10 mouse cellular contexts compared by ENCODE assay signal in the genomic region with DNA sequence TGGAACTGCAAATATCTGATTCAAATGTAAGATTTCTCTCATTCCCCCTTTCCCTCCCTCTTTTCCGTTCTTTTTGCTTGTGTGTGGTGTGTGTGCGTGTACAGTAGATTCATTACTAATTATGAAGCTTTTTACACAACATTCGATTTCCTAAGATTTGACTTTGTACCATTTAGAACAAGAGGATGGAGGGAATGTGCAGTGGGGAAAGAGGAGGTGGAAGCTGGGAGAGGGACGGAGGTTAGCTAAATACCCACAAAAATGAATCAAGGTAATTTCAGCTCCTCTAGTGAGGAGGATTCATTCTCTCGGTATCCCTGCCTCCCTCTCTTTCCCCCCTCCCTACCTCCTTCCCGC. TPM values are rescaled to one million over a fixed set of nuclear protein-coding genes. Genes with fewer than 3 reads are reported as not detected.
DNase-seq lines count a peak whose midpoint lies in the region; ATAC-seq and TF ChIP-seq lines count a peak whose summit lies in the region.
"Had no signal": no experiment of that assay in that cellular context is flagged by ENCODE, and none has a peak within 500 bp of the region (broad histone marks: within the 10 kb centered on the region; RNA-seq: fewer than 3 reads in every experiment).

No protein-coding gene starts in this region.

- H3K4me3 ChIP-seq in intestine, embryonic 15.5 days (replicated peaks): no peak overlapping the region
- H3K4me3 ChIP-seq in intestine, embryonic 16.5 days (ENCODE audit: low read length): no peak overlapping the region
- peak overlapping the region; percentile 66 for H3K4me3 ChIP-seq in forebrain, embryonic 15.5 days
- peak overlapping the region; percentile 74 for H3K4me3 ChIP-seq in midbrain, embryonic 13.5 days (replicated peaks)

- H3K9me3 ChIP-seq in intestine, embryonic 15.5 days: no peaks in the 10 kb centered on the region
- no peaks in the 10 kb centered on the region for H3K9me3 ChIP-seq in intestine, embryonic 16.5 days (ENCODE audit: control insufficient read depth, low read length)
- no peaks in the 10 kb centered on the region for H3K9me3 ChIP-seq in forebrain, embryonic 15.5 days
- H3K9me3 ChIP-seq in midbrain, embryonic 13.5 days: no peaks in the 10 kb centered on the region
- H3K9me3 ChIP-seq: liver, embryonic 12.5 days had no signal

- no peak overlapping the region for H3K27ac ChIP-seq in intestine, embryonic 15.5 days
- no peak overlapping the region for H3K27ac ChIP-seq in intestine, embryonic 16.5 days (ENCODE audit: low read length)
- H3K27ac ChIP-seq in forebrain, embryonic 15.5 days (replicated peaks): no peak overlapping the region
- peak overlapping the region; percentile 97; the same call in 1 of the 2 replicates for H3K27ac ChIP-seq in midbrain, embryonic 13.5 days
- H3K27ac ChIP-seq: kidney, postnatal 0 days; liver, embryonic 12.5 days had no signal

- peak overlapping the region; percentile 90; the same call in 1 of the 2 replicates for H3K4me2 ChIP-seq in intestine, embryonic 15.5 days (replicated peaks)
- H3K4me2 ChIP-seq in intestine, embryonic 16.5 days (ENCODE audit: low read depth, low read length): no peak overlapping the region
- H3K4me2 ChIP-seq in forebrain, embryonic 15.5 days (replicated peaks): peak overlapping the region; percentile 90
- peak overlapping the region; percentile 95 for H3K4me2 ChIP-seq in midbrain, embryonic 13.5 days (replicated peaks)

- peaks cover 24% of the 10 kb centered on the region for H3K4me1 ChIP-seq in intestine, embryonic 15.5 days (replicated peaks)
- peaks cover 12% of the 10 kb centered on the region for H3K4me1 ChIP-seq in intestine, embryonic 16.5 days (ENCODE audit: control insufficient read depth, insufficient read depth, low read length)
- peaks cover 47% of the 10 kb centered on the region for H3K4me1 ChIP-seq in forebrain, embryonic 15.5 days
- peaks cover 37% of the 10 kb centered on the region for H3K4me1 ChIP-seq in midbrain, embryonic 13.5 days (replicated peaks)

- no peak for ATAC-seq in intestine, embryonic 15.5 days
- ATAC-seq in intestine, embryonic 16.5 days: no peak
- ATAC-seq in forebrain, embryonic 15.5 days (replicated peaks): no peak
- no peak for ATAC-seq in midbrain, embryonic 13.5 days

- peaks cover 55% of the 10 kb centered on the region for H3K27me3 ChIP-seq in intestine, embryonic 15.5 days (replicated peaks)
- H3K27me3 ChIP-seq in intestine, embryonic 16.5 days (replicated peaks; ENCODE audit: control insufficient read depth, insufficient read depth, low read length): peaks cover 55% of the 10 kb centered on the region
- H3K27me3 ChIP-seq in forebrain, embryonic 15.5 days: peaks cover 59% of the 10 kb centered on the region
- H3K27me3 ChIP-seq in midbrain, embryonic 13.5 days: peaks cover 37% of the 10 kb centered on the region

- TF ChIP-seq POLR2A in brain, embryonic 14.5 days (IDR thresholded peaks at IDR 0.05; ENCODE audit: borderline replicate concordance, extremely low read depth, insufficient read depth, insufficient read length, poor library complexity, severe bottlenecking): no peak

- no peak for TF ChIP-seq CTCF in brain, embryonic 14.5 days (IDR thresholded peaks at IDR 0.05; ENCODE audit: borderline replicate concordance, extremely low read depth, insufficient read depth, insufficient read length)

- no peak overlapping the region for H3K9ac ChIP-seq in intestine, embryonic 15.5 days
- H3K9ac ChIP-seq in intestine, embryonic 16.5 days (ENCODE audit: low read depth, low read length): no peak overlapping the region
- H3K9ac ChIP-seq in forebrain, embryonic 15.5 days (replicated peaks): peak overlapping the region; percentile 69; the same call in 1 of the 2 replicates
- H3K9ac ChIP-seq in midbrain, embryonic 13.5 days (replicated peaks): peak overlapping the region; percentile 89
- H3K9ac ChIP-seq: liver, embryonic 12.5 days had no signal

- DNase-seq in brain, embryonic 14.5 days (ENCODE audit: low read depth): peak; percentile 59
- DNase-seq in spleen, postnatal 14 days (ENCODE audit: low spot score in 2 of 2): no peak
- no peak for DNase-seq in spleen, adult 12 weeks (ENCODE audit: low spot score)
- no peak for DNase-seq in spleen, adult 18-20 months

- H3K36me3 ChIP-seq in intestine, embryonic 15.5 days: no peaks in the 10 kb centered on the region
- H3K36me3 ChIP-seq in intestine, embryonic 16.5 days (ENCODE audit: control insufficient read depth, insufficient read depth, low read length): no peaks in the 10 kb centered on the region
- H3K36me3 ChIP-seq in forebrain, embryonic 15.5 days: no peaks in the 10 kb centered on the region
- no peaks in the 10 kb centered on the region for H3K36me3 ChIP-seq in midbrain, embryonic 13.5 days
- H3K36me3 ChIP-seq: liver, embryonic 12.5 days had no signal

- WGBS in intestine, embryonic 15.5 days: 1% methylated on average over 6 of the region's 6 CpGs
- 2% methylated on average over 6 of the region's 6 CpGs for WGBS in intestine, embryonic 16.5 days
- 1% methylated on average over 6 of the region's 6 CpGs for WGBS in forebrain, embryonic 15.5 days
- 2% methylated on average over 6 of the region's 6 CpGs for WGBS in midbrain, embryonic 13.5 days

RNA-seq across cellular contexts. Expression of gene Bdnf, which starts 2.1 kb away (rescaled TPM):
- 2.5 TPM in 2 replicates for polyA plus RNA-seq in intestine, embryonic 15.5 days (2015; fragmentation: Nextera tagmentation; extraction: Ambion mirVana)
- polyA plus RNA-seq in intestine, embryonic 16.5 days (2015; fragmentation: Nextera tagmentation; extraction: Ambion mirVana): 2.1 and 2.2 TPM in 2 replicates
- polyA plus RNA-seq in brain, embryonic 14.5 days (2012; rRNA removed): 1.7 and 2.3 TPM in 2 replicates
- 2.4 and 2.5 TPM in 2 replicates for polyA plus RNA-seq in forebrain, embryonic 15.5 days (2015; fragmentation: Nextera tagmentation; extraction: Ambion mirVana)
- 2.8 and 3.7 TPM in 2 replicates for polyA plus RNA-seq in midbrain, embryonic 13.5 days (2015; fragmentation: Nextera tagmentation; extraction: Ambion mirVana)

Comparison
In these comparisons a context has a peak if more than half of its experiments do, and no peak if none do; other contexts are left out.
1. H3K4me3 ChIP-seq: peak in forebrain, embryonic 15.5 days (single experiment) and midbrain, embryonic 13.5 days (single experiment); none in intestine, embryonic 15.5 days (single experiment) and intestine, embryonic 16.5 days (single experiment).
2. H3K9ac ChIP-seq: peak in forebrain, embryonic 15.5 days (single experiment) and midbrain, embryonic 13.5 days (single experiment); none in intestine, embryonic 15.5 days (single experiment) and intestine, embryonic 16.5 days (single experiment).